Mouse (Mus musculus): Measurements from ENCODE around the gene Rnd3.

The Rnd3 gene

DNA sequence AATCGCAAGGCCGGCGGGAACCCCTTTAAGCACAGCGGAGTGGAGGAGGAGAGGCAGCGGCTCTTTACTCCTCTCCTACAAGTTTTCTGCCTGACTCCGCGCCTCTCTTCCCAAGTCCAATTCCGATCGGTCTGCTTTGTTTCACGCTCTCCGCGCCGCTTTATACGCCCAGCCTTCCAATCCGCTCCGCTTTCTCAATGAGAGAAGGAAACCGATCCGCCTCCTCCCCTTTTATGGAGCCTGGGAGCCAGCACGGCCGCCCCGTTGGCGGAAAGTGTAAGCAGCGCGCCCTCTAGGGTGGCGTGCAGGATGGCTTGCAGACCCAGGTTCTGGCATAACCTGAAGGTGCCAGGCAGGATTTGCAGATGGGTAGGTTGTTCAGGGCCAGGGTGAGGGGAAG is at the start of gene Rnd3:
Gene Rnd3, minus strand, starts transcription at position 137 of the 400 bp plus-strand sequence.
- no peak for DNase-seq (ENCODE audit: low read depth, low spot score)

DNA sequence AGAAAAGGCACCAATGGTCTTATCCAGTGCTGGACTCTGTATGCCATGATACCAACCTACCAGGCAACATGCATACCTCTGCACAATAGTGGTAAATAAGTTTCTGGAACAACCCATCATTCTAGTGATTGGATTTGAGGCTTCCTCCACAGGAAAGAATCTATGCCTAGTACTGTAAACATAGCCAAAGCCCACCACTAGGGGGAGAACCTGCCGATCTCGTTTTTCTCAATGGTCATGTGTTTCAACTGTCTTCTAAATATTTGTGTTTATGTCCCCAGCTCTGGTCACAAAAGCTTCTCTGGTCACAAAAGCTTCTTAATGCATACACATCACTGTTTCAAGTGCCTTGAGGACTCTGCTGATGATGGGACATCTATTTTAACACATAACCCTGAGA is 43.4 kb upstream of the Rnd3 start:
- no peak for DNase-seq (ENCODE audit: low read depth, low spot score)

DNA sequence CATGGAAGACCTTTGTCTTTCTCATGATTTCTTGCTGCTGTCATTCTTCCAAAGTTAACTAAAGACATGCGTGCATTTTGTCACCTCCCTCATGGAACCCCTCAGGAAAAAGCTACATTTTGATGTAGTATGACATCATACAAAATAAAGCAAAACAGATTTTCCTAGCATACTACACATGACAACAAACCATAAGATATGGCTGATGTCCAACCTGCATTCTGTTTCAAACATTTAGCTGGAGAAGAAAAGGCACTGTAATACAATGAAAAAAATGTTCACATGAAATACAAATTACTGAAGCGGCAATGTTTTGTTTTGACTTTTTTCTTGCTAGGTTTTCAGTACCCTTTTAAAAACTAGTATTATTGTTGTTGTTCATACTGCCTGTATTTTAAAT is 36.9 kb upstream of the Rnd3 start:
- DNase-seq (ENCODE audit: low read depth, low spot score) = no peak

DNA sequence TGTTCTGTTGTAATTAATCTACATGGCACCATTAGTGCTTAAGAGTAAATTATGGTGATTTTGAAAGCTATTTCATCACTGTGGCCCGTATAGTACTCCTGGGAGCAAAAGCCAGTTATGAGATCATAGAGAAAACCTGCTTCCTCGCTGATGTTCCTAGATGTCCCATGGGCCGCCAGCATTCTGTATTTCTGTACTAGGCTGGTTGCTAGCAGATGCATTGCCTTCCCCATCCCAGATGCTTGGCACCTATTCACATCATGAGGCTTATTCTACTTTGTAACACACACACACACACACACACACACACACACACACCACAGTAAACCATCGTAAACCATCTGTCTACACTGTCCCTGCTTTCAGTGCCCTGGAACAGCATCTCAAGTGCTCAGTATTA is 34.1 kb upstream of the Rnd3 start:
- no peak for DNase-seq (ENCODE audit: low read depth, low spot score)

DNA sequence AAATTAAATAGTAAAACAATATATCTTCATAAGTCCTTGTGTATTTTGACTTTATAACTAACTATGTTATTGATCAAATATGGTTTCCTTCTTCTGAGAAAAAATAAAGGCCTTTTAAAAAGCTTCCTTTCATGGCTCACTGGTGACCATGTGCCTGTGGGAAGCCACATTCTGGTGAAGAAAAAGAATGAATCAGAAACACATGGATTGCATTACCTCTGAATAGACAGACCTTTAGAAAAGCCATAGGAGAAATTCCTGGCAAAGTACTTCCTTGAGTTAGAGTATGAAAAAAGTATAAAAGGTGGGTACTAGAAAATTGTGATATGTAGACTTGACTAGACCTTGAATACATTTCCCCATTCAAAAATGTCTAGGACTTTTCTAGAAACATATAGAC is 32.5 kb upstream of the Rnd3 start:
- no peak for DNase-seq (ENCODE audit: low read depth, low spot score)

DNA sequence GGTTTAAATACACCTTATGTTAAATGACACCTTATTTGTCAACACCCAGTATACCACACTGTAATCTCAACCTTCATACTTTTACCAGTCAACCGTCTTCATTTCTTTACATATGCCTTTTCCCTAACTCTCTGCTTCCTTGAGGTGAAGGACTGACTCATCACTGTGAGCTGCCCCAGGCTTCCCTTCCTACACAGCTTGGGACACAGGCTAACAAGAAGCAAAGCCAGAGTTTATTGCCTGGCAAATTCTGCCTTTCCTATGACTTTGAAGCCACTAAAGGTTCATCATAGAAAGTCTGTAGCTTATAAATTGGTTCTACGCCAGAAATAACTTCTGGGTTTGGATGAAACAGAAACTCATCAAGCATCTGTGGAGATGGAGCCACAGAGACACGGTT is 30.2 kb upstream of the Rnd3 start:
- DNase-seq (ENCODE audit: low read depth, low spot score) = no peak

GRCm38 (mm10) chr2:51177615-51178014 is 28.7 kb upstream of the Rnd3 start:
- DNase-seq (ENCODE audit: low read depth, low spot score) = no peak

GRCm38 (mm10) chr2:51175276-51175675 is 26.4 kb upstream of the Rnd3 start:
- no peak for DNase-seq (ENCODE audit: low read depth, low spot score)

DNA sequence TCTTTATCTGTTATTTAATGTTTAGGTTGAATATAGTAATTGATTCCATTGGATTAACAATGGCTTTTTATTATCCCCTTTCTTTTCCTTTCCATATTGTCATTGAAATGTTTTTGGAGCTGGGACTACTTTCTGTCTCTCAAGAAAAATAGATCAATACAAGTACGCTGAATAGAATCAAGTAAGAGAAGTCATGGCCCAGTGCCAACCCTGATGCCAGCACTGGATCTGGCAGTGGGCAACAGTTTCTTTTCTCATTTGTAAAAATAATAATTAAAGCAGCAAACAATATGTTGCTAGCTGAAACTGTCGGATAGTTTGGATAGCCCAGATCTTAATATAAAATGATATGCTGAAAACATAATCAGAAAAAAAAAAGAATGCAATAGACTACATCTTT is 12.2 kb upstream of the Rnd3 start:
- DNase-seq (ENCODE audit: low read depth, low spot score) = no peak

DNA sequence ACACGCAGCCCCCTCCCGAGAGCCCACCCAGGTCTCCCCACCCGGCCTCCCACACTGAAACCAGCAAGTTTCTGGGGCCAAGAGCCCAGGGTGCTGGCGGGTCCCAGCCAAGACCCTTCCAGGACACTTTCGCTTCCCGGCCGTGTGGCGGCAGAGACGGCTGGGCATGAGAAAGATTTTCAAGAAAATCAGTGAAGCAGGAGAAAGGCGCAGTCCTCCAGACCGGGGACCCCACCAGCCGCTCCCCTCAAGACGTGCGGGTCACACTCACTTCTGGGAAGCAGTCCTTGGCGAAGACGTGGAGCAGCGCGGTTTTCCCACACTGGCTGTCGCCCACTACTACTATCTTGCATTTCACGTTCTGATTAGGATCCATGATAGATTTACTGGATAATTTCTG is 457 bp downstream of the Rnd3 start:
- no peak for DNase-seq (ENCODE audit: low read depth, low spot score)

GRCm38 (mm10) chr2:51148065-51148407 is 875 bp downstream of the Rnd3 start:
- no peak for DNase-seq (ENCODE audit: low read depth, low spot score)

DNA sequence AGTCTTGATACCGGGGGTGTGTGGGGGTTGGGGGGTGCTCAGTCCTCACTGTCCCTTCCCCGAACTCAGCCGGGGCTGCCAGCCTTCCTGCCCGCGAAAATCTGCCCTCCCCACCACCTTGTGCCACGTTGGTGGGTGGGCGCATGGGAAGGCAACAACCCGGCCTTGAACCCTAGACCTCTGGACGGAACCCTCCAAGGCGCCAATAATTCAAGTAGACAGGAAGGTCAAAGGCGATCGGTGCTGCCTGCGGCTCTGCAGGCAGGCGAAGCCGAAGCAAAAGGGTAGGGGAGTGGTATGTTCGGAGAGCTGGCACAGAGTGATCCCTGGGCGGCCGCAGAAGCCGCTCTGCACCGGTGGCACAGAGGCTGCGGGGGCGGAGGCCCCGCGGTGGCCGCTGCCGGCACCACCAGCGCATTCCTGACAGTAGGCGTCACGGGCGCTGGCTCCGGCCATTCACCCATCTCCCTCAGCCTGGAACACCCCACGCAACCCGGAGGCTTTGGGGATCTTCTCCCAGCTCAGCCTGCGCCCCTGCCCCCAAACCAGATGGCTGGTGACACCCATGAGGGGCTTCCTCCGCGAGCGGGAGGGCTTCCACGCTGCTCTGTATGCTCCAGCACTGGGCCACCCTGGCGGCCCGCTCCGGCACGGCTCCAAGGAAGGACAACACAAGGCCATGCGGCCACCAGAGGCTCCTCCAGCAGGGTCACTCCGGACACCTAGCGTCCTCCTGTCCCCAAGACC is 1.4 kb downstream of the Rnd3 start:
- DNase-seq (ENCODE audit: low read depth, low spot score) = no peak

DNA sequence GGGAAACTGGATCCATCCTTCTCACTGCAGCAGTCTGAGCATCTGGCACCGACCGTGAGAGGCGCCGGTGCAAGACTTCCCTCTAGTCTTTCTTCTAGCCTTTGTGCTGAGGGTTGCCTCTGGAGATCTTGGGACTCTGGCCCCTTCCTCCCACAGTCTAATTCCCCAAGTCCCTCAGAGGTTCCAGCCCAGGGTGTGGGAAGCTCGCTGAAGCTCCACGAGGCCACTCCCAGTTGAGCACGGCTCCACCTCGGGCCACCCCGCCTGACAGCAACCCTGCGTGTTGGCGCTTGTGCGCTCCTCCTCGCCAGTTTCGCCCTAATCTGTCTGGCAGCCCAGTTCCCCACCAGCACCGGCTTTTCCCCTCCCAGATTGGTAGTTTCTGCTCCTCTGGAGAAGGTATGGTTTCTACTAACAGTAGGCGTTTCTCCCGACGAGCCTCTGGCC is 2.0 kb downstream of the Rnd3 start:
- no peak for DNase-seq (ENCODE audit: low read depth, low spot score)

- no peak for DNase-seq (ENCODE audit: low read depth, low spot score)
These were observed 3.0 kb downstream of the Rnd3 start for GRCm38 (mm10) chr2:51145838-51146470.

DNA sequence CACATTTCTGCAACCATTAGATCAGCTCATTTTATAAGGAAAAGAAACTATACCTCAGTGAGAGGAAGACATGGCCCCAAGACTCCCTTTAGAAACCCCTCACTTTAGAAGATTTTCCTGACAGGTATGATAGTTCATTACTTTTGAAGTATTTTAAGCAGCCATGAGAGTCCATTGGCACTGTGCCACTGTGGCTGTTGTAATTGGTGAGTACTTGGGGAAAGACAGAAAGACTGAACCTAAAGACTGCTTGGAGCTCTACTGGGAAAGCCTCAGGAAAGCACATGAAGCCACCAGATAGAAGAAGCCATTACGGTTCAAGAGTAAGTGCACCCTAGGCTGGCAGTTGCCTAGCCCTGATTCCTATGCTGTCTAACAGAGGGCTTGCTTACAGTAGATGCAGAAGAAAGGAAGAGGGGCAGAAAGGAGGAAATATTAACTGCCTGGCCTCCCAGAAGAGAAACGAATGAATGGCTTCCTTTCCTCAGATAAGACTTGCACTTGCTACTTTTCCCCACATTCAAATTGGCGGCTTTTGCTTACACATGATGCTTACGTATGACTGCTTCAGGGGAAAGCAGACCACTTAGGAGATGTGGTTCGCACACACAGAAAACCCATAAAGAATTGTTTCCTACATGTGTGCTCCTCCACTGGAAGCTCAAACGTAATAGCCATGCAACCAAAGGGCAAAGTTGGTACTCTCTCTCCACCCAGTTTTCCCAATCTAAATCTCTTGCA is 4.4 kb downstream of the Rnd3 start:
- no peak for DNase-seq (ENCODE audit: low read depth, low spot score)

DNA sequence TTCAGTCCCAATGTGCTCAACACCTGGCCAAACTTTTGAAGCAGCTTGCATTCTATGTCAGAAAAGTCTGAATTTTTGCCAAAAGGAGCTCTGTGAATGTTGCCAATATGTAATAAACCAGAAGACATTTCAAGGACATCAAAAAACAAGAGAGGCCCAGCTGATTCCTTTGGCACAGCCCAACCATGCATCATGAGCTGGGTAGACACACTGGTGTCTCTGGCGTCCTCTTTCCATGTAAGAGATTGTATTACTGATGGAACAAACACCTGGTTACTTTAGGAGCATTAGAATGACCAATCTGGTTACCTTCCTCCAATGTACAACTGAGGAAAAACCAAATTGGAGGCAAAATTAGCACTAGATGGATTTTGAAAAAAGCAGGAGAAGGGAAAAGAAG is 6.5 kb downstream of the Rnd3 start:
- DNase-seq (ENCODE audit: low read depth, low spot score) = no peak

GRCm38 (mm10) chr2:51141345-51141744 is 7.6 kb downstream of the Rnd3 start:
- no peak for DNase-seq (ENCODE audit: low read depth, low spot score)

DNA sequence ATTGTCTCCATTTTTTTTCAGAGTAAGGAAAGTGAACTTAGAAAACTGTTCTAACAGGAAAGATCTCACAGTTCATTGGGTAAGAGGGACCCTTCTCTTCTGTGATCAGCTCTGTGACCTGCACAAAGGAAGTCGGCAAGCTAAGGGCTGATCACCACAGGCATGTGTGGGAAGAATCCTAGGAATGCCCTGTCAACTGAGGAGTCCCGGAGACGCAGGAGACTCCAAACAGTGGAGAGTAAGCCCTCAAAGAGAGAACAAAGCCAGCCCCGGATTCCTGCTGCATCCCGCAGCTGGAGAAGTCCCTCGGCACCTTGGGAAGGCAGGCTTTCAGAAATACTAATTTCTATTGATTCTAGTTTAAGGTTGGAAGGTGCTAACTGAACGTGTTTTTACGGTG is 8.4 kb downstream of the Rnd3 start:
- no peak for DNase-seq (ENCODE audit: low read depth, low spot score)

GRCm38 (mm10) chr2:51139912-51140446 is 8.9 kb downstream of the Rnd3 start:
- DNase-seq (ENCODE audit: low read depth, low spot score) = no peak

DNA sequence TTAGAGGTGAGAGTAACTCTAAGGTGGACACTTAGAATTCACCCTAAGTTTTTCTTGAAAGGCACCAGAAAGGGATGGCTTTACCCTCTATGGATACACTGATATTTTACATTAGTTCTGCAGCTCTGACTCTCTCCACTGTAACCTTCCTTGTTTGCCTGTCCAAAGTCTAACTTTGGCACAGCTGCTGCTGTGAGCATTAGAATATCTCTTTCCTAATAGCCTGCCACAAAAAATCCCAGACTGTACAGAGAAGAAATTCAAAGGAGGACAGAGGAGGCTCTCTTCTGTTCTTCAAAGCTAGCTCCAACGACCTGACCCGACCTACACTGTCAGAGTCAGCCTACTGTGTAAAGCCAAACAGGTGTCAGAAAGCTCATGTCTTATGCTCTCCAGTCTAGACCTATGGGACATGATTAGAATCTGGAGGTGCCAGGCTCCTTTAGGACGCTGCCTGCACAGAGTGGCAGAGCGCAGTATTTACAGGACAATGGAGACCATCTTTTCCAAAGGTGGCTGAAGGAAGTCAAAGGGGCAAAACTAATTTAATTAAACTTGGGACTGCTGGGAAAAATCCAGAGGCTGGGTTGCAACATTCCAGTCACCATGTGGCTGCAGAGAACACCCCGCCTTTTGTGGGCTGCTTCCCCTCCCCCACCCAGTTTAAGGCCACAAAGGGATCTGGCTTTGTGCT is 9.5 kb downstream of the Rnd3 start:
- DNase-seq (ENCODE audit: low read depth, low spot score) = no peak

- DNase-seq (ENCODE audit: low read depth, low spot score) = no peak
These were observed 11.2 kb downstream of the Rnd3 start for GRCm38 (mm10) chr2:51137726-51138125.

DNA sequence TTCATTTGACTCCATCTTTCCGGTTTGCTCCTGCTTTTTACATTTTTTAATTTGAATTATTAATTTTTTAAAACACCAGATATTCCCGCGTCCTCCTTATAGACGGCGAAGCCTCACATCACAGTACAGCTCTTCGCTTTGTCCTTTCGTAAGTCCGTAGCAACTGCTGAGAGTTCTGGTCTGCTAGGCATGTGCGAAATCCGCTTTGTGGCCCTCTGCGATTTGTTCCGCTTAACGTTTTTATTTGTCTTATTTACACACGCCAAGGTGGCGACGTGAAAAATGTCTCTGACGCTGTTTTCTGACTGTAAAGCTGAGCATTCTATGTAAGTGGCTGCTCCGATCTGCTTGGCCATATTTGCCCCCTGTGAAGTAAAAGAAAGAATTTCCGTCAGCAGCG is 16.7 kb downstream of the Rnd3 start:
- DNase-seq (ENCODE audit: low read depth, low spot score) = no peak

Data from A20 (cell line).